Mouse (Mus musculus) bone marrow, adult 2 months (tissue): ENCODE results near the gene Camta1. TPM values are rescaled to one million over a fixed set of nuclear protein-coding genes. Genes with fewer than 3 reads are reported as not detected.
"Not testable (repeated sequence)": the region's sequence is repeated elsewhere in the genome, so short reads cannot be mapped to it uniquely, and the experiment has no call there.

ENCODE experiments used
- H3K27ac ChIP-seq: fragments of 200-500 bp; 2 replicates; pipeline ENCODE4 v1.5.1; 2012; ENCODE audit warnings: low read depth, mild to moderate bottlenecking, control low read depth, inconsistent platforms, low read length; ENCODE audit not compliant: control insufficient read depth, poor library complexity, insufficient read depth
- H3K4me1 ChIP-seq: fragments of 200-500 bp; 2 replicates; pipeline ENCODE4 v1.6.1; 2011; ENCODE audit warnings: low read length; ENCODE audit not compliant: control insufficient read depth, insufficient read depth
- H3K4me3 ChIP-seq: fragments of 200-500 bp; replicated peaks from 2 replicates; pipeline ENCODE3; 2011; ENCODE audit warnings: mild to moderate bottlenecking, low read depth, low read length, control low read depth; ENCODE audit not compliant: control insufficient read depth
- CTCF ChIP-seq: fragments of 200-500 bp; IDR thresholded peaks from 2 replicates; pipeline ENCODE4 v1.5.1; 2011; ENCODE audit warnings: low read length, control low read depth; ENCODE audit not compliant: control insufficient read depth, insufficient read depth
- POLR2A ChIP-seq: fragments of 200-500 bp; IDR thresholded peaks from 2 replicates; pipeline ENCODE4 v1.6.1; 2011; ENCODE audit warnings: low read depth, mild to moderate bottlenecking, control low read depth, low read length, borderline replicate concordance; ENCODE audit not compliant: control insufficient read depth
- WGBS: fragments of 180-500 bp; shearing (Covaris S2); methylation state at CpG from one replicate; pipeline ENCODE4 v1.1.7; 2018; 5-methylcytosine and 5-hydroxymethylcytosine counted together
- polyA plus RNA-seq: library from polyadenylated mRNA; stranded (reverse); fragments of >200 nt; gene quantifications from 2 replicates; pipeline ENCODE4 v1.2.4, GENCODE M21; 2011; ENCODE audit warnings: low replicate concordance; ENCODE audit not compliant: missing spikeins, insufficient read depth, insufficient read length

The Camta1 gene
- polyA plus RNA-seq, 1 experiment: 26.6 TPM

DNA sequence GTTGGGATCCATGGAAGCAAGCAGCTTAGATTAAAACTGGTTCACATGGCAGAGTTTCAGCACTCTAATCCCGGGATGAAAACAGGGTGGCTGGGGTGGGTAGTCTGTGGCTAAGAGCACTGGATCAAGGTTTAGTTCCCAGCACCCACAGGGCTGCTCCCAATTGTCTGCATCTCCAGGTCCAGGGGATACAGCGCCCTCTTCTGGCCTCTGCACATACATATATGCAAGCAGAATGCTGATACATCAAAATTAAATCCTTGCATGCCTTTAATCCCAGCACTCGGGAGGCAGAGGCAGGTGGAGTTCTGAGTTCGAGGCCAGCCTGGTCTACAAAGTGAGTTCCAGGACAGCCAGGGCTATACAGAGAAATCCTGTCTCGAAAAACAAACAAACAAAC lies 953.2 kb downstream of the Camta1 start:
- H3K4me1 ChIP-seq, H3K27ac ChIP-seq, H3K4me3 ChIP-seq: not testable (repeated sequence)
- WGBS: 65% methylated on average over 5 of the region's 5 CpGs
- peak; percentile 24; the same call in 1 of the 2 replicates for TF ChIP-seq CTCF

- 91% methylated on average over 8 of the region's 8 CpGs for WGBS
- peaks cover 3% of the 10 kb centered on the region; the same call in 1 of the 2 replicates for H3K4me1 ChIP-seq
- H3K4me3 ChIP-seq: no peak overlapping the region
These were observed 954.6 kb downstream of the Camta1 start for GRCm38 (mm10) chr4:150907099-150907498.

DNA sequence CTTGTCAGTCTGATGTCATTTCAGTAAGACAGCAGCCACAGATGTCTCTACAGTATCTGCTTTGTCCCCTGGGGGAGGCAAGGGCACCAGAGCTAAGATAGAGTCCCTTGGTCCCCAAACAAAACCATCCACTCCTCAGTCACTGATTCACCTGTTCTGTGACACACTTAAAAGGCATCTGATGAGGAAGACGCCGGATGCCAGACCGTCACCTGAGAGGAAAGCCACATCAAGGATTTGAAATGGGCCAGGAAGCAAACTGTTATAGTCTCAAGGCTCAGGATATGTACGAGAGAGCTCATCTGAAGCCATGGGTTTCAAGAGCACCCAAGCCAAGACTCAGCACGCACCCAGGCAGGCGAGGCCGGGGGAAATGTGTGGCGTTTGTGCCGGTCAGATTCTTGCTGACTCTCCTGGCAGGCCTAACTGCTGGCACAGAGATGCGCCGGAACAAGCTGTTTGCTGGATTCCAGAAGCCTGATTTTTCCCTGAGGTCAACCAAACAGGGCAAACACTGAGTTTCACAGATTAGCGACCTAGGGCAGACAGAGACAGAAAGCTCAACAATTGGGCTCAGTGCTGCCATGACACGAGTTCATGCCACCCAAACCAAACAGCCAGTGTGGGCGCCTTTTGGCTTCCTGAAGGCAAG lies 958.5 kb downstream of the Camta1 start:
- Histone ChIP-seq H3K27ac (no peak overlapping the region; the same call in 1 of the 2 replicates), H3K4me1 (no peaks in the 10 kb centered on the region), H3K4me3 (no peak overlapping the region)
- WGBS: 87% methylated on average over 14 of the region's 14 CpGs
- no peak for TF ChIP-seq CTCF
- TF ChIP-seq POLR2A: no peak

More at GRCm38 (mm10) chr4:150907099-150907498, 954.6 kb downstream of the Camta1 start:
- no peak for TF ChIP-seq CTCF
- no peak for TF ChIP-seq POLR2A
- H3K27ac ChIP-seq: no peak overlapping the region

DNA sequence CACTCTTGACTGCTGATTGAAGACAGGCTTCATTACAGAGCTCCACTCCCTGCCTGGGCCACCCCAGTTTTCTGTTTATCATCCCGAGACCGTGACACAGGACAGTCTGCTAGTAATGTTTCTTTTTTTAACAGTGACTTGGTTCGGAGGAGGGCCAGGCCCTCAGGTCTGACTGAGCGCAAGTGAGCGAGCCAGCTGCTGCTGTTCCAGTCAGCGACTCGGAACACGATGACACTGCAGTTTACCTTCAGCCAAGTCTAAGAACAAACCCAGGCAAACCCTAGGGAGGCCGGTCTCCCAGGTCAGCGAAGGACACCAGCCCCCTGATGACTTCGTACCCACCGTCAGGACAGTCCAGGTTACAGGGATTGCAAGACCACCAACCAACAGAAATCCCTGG lies 959.6 kb downstream of the Camta1 start:
- no peak overlapping the region for H3K27ac ChIP-seq
- 88% methylated on average over 12 of the region's 12 CpGs for WGBS

DNA sequence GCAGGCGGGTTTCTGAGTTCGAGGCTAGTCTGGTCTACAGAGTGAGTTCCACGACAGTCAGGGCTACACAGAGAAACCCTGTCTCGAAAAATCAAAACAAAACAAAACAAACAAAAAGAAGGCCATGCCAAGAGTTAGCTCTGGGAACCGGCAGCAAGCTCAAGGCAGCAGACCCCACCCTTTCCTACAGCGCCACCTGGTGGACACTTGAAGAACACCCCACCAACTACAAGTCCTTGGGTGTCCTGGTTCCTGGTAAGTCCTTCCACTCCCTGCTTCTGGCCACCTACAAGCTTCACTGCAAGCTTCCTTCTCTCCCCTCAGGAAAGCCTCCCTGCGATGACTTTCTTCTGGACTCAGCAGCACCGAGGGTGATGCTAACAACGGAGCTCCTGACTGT lies 960.0 kb downstream of the Camta1 start:
- H3K4me3 ChIP-seq: no peak overlapping the region
- TF ChIP-seq POLR2A (no peak), CTCF (peak; percentile 88)
- H3K27ac ChIP-seq: no peak overlapping the region
- no peaks in the 10 kb centered on the region for H3K4me1 ChIP-seq
- WGBS: 60% methylated on average over 9 of the region's 9 CpGs

More for the DNA sequence above, 959.6 kb downstream of the Camta1 start:
- TF ChIP-seq CTCF: no peak
- TF ChIP-seq POLR2A: no peak
- no peak overlapping the region for H3K4me3 ChIP-seq
- H3K4me1 ChIP-seq: no peaks in the 10 kb centered on the region

DNA sequence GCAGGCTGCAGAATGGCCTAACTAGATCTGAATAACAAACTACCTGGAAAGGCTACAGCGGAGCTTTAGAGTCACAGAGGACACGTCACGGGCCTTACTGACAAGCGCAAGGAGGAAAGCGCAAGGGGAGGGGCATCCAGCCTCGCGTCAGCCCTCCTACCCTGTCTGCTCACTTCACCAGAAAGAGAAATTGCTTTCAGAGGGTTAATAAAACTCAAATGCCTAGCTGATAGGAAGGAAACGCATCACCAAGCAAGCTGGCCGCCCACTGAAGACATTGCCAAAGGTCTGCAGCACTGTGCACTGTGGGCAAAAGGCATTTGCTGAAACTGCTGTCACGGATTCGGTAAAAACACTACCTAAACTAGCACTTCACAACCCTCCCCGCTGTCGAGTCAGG lies 961.2 kb downstream of the Camta1 start:
- H3K4me3 ChIP-seq: no peak overlapping the region
- no peak overlapping the region for H3K27ac ChIP-seq
- H3K4me1 ChIP-seq: no peaks in the 10 kb centered on the region
- WGBS: 91% methylated on average over 13 of the region's 13 CpGs
- no peak for TF ChIP-seq CTCF
- TF ChIP-seq POLR2A: no peak

- TF ChIP-seq POLR2A (no peak), CTCF (peak; percentile 89)
- Histone ChIP-seq H3K27ac (no peak overlapping the region), H3K4me3 (no peak overlapping the region), H3K4me1 (no peaks in the 10 kb centered on the region)
- 53% methylated on average over 13 of the region's 13 CpGs for WGBS
These were observed 962.8 kb downstream of the Camta1 start for GRCm38 (mm10) chr4:150898716-150899365.

DNA sequence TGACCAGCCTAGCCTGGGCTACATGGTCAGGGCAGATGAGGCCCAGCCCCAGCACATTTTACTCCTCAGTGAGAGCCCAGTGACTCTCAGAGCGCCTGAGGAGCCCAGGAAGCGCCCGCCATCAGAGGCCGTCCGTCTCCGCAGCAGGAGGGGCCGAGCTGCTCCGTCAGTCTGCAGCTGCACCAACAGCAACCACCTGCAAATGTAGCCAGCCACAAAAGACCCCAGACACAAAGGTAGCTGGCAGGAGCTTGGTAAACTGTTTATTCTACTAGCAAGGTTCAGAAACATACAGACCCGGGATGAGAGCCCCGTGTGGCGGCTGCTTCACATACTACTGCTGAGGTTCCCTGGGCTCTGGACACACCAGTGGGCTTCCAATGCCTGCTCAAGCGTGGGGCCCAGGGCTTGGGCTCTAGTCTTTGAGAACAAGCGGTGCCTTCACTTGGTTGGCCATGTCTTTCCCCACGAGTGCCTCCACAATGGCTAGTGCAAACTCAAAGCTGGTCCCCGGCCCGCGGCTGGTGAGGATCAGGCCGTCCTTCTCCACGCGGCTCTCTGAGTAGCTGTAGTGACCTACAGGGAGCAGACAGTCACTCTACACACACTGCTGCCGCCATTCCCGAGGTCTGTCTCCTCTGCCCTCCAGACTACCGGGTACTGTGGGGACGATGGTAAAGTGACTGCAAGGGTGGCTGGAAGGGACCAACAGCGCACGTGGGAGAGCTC lies 964.6 kb downstream of the Camta1 start:
- TF ChIP-seq CTCF (no peak), POLR2A (no peak)
- H3K4me1 ChIP-seq: no peaks in the 10 kb centered on the region
- H3K4me3 ChIP-seq: no peak overlapping the region
- no peak overlapping the region for H3K27ac ChIP-seq
- WGBS: 91% methylated on average over 26 of the region's 26 CpGs
